Comparison of ENCODE assay signal across 9 mouse cellular contexts in the genomic region with DNA sequence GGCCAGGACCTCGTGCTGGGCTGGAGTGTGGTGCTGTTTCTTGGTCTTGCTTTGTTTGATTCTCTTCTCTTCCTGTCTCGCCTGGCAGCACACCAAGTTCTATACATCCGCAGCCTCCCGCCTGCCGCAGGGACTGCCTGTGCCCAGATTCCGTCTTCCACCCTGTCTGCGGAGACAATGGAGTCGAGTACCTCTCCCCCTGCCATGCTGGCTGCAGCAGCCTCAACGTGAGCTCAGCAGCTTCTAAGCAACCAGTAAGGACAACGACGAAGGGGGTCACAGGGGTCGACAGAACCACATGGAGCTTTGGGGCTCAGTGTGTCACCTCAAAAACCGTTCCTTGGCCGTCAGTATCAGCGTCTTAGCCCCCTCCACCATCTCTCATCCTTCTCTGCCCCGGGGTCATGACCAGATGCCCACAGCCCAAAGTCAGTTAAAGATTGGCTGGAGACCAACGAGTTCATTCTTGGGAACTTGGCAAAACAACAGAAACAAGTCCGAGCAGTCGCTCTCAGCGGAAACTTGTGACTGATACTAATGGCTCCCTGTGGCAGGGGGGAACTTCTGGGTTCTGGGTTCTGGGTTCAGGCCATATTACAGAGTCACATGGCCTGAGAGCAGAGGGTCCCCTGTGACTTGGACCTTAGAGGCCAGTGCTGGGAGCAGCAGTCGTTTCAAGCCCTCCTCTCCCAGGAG. TPM values are rescaled to one million over a fixed set of nuclear protein-coding genes. Genes with fewer than 3 reads are reported as not detected.
DNase-seq lines count a peak whose midpoint lies in the region; ATAC-seq lines count a peak whose summit lies in the region.
"Had no signal": no experiment of that assay in that cellular context is flagged by ENCODE, and none has a peak within 500 bp of the region (broad histone marks: within the 10 kb centered on the region; RNA-seq: fewer than 3 reads in every experiment).

No protein-coding gene starts in this region.

- no peak overlapping the region for H3K27ac ChIP-seq in hindbrain, embryonic 16.5 days (ENCODE audit: low read depth, low read length)
- H3K27ac ChIP-seq in hindbrain, embryonic 11.5 days (ENCODE audit: low read depth, low read length), result no peak overlapping the region
- peak overlapping the region; percentile 90 for H3K27ac ChIP-seq in lung, embryonic 15.5 days
- H3K27ac ChIP-seq: stomach, embryonic 15.5 days had no signal

- DNase-seq in hindbrain, embryonic 11.5 days (ENCODE audit: low spot score), result no peak
- peak; percentile 19 for DNase-seq in heart, adult 8-10 months (ENCODE audit: low spot score)
- DNase-seq in heart, postnatal 36 days, result peak; percentile 30 to 48
- DNase-seq in cerebellum, adult 9-10 months, result no peak
- no peak for DNase-seq in cerebellum, adult 11-12 months
- DNase-seq in yolk sac, embryonic 10.5 days (ENCODE audit: low spot score), result no peak

- no peaks in the 10 kb centered on the region for H3K9me3 ChIP-seq in hindbrain, embryonic 16.5 days (ENCODE audit: control insufficient read depth, low read length)
- no peaks in the 10 kb centered on the region for H3K9me3 ChIP-seq in hindbrain, embryonic 11.5 days (ENCODE audit: control insufficient read depth, low read length)
- H3K9me3 ChIP-seq in lung, embryonic 15.5 days, result no peaks in the 10 kb centered on the region
- H3K9me3 ChIP-seq: stomach, embryonic 15.5 days had no signal

- H3K4me3 ChIP-seq in hindbrain, embryonic 16.5 days (ENCODE audit: low read length), result no peak overlapping the region
- H3K4me3 ChIP-seq in hindbrain, embryonic 11.5 days (ENCODE audit: low read depth, low read length), result no peak overlapping the region
- no peak overlapping the region for H3K4me3 ChIP-seq in lung, embryonic 15.5 days
- H3K4me3 ChIP-seq: stomach, embryonic 15.5 days had no signal

- WGBS in hindbrain, embryonic 16.5 days, result 55% methylated on average over 21 of the region's 21 CpGs
- 83% methylated on average over 21 of the region's 21 CpGs for WGBS in hindbrain, embryonic 11.5 days
- WGBS in lung, embryonic 15.5 days, result 32% methylated on average over 21 of the region's 21 CpGs

- no peak overlapping the region for H3K4me2 ChIP-seq in hindbrain, embryonic 16.5 days (ENCODE audit: low read length)
- no peak overlapping the region for H3K4me2 ChIP-seq in hindbrain, embryonic 11.5 days (replicated peaks; ENCODE audit: low read depth, low read length)
- H3K4me2 ChIP-seq in lung, embryonic 15.5 days, result no peak overlapping the region
- H3K4me2 ChIP-seq: stomach, embryonic 15.5 days had no signal

- intact Hi-C loops in heart, postnatal 36 days (cut with DNase I), result loop anchor here (5.0 kb wide), 1 partner anchor 65 kb away; no protein-coding TSS in a partner anchor

- peak; percentile 90 for ATAC-seq in hindbrain, embryonic 16.5 days
- ATAC-seq in hindbrain, embryonic 11.5 days (ENCODE audit: low FRiP score), result no peak
- ATAC-seq in lung, embryonic 15.5 days (ENCODE audit: borderline replicate concordance, extremely low read depth, low FRiP score, low TSS enrichment), result peak; percentile 71

- no peaks in the 10 kb centered on the region for H3K27me3 ChIP-seq in hindbrain, embryonic 16.5 days (replicated peaks; ENCODE audit: control insufficient read depth, insufficient read depth, low read length)
- no peaks in the 10 kb centered on the region for H3K27me3 ChIP-seq in hindbrain, embryonic 11.5 days (ENCODE audit: control insufficient read depth, insufficient read depth, low read length)
- H3K27me3 ChIP-seq in lung, embryonic 15.5 days, result no peaks in the 10 kb centered on the region
- H3K27me3 ChIP-seq: stomach, embryonic 15.5 days had no signal

- H3K9ac ChIP-seq in hindbrain, embryonic 16.5 days (ENCODE audit: low read depth, low read length), result no peak overlapping the region
- H3K9ac ChIP-seq in hindbrain, embryonic 11.5 days (ENCODE audit: low read depth, low read length), result no peak overlapping the region
- no peak overlapping the region for H3K9ac ChIP-seq in lung, embryonic 15.5 days
- H3K9ac ChIP-seq: stomach, embryonic 15.5 days had no signal

- H3K36me3 ChIP-seq in hindbrain, embryonic 16.5 days (ENCODE audit: control insufficient read depth, insufficient read depth, low read length), result no peaks in the 10 kb centered on the region
- H3K36me3 ChIP-seq in hindbrain, embryonic 11.5 days (ENCODE audit: control insufficient read depth, insufficient read depth, low read length), result no peaks in the 10 kb centered on the region
- H3K36me3 ChIP-seq in lung, embryonic 15.5 days, result no peaks in the 10 kb centered on the region; the same call in 1 of the 2 replicates

- no peaks in the 10 kb centered on the region; the same call in 1 of the 2 replicates for H3K4me1 ChIP-seq in hindbrain, embryonic 16.5 days (ENCODE audit: control insufficient read depth, insufficient read depth, low read depth, low read length)
- no peaks in the 10 kb centered on the region for H3K4me1 ChIP-seq in hindbrain, embryonic 11.5 days (replicated peaks; ENCODE audit: control insufficient read depth, insufficient read depth, low read length)
- H3K4me1 ChIP-seq in lung, embryonic 15.5 days, result peaks cover 36% of the 10 kb centered on the region
- H3K4me1 ChIP-seq: stomach, embryonic 15.5 days had no signal

RNA-seq across cellular contexts. Expression of a gene that starts 34.6 kb away (rescaled TPM):
- polyA plus RNA-seq in hindbrain, embryonic 16.5 days (2015; fragmentation: Nextera tagmentation; extraction: Ambion mirVana), result 137 and 140 TPM in 2 replicates
- polyA plus RNA-seq in hindbrain, embryonic 11.5 days (2014; fragmentation: Nextera tagmentation; extraction: Ambion mirVana), result 24.1 and 24.2 TPM in 2 replicates
- total RNA-seq in heart, adult 8-10 months (2022), result 1 to 10 TPM; 1.3 to 2.7 (median 2.1) TPM
- total RNA-seq in heart, postnatal 36 days (2021), result 1 to 10 TPM; 1.1 to 1.4 TPM
- polyA plus RNA-seq in lung, embryonic 15.5 days (2015; fragmentation: Nextera tagmentation; extraction: Ambion mirVana), result 3.8 and 4.3 TPM in 2 replicates

Comparison
In these comparisons a context has a peak if more than half of its experiments do, and no peak if none do; other contexts are left out.
1. DNase-seq: peak in heart, adult 8-10 months (single experiment) and heart, postnatal 36 days (2 of 2); none in hindbrain, embryonic 11.5 days (single experiment), cerebellum, adult 9-10 months (single experiment), cerebellum, adult 11-12 months (single experiment) and yolk sac, embryonic 10.5 days (single experiment).